Mouse (Mus musculus) right cerebral cortex, postnatal 14 days (tissue): ENCODE measurements around the gene Aqp3.

ENCODE experiments used
- DNase-seq: peaks from one replicate; pipeline ENCODE4 v3.0.0; 2022

Aqp3 gene

DNA sequence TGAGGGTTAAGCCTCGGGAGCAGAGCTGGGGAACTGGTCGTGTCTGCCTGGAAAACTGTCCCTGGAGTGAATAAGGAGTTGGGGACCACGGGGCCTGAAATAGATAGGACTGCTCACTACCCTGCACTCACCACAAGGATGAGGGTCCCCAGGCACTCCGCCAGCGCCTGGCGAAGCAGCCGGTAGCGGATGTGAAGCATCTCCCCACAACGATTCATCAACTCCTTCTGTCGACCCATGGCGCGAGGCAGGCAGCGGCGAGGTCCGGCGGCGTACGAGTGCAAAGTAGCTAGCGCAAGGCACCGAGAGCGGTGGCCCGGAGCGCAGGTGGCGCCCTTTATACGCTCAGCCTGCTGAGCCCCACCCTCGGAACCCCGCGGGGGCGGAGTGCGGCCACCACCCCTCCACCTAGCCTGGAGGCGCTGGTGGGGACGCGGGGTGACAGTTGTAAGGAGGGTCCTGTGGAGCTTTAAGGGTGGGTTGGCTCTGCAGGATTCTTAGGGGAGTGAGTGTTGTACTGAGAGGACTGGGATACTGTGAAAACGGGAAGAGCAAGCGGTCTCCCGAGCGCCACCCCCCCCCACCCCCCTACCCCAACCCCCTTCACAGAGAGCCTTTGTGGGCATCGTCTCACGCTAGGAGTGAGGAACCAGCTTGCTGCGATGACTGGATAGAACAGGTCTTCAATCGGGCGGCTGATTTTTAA lies at the start of gene Aqp3:
Gene Aqp3, minus strand, starts transcription at position 313 of the 706 bp plus-strand sequence.
- peak; percentile 25 for DNase-seq

DNA sequence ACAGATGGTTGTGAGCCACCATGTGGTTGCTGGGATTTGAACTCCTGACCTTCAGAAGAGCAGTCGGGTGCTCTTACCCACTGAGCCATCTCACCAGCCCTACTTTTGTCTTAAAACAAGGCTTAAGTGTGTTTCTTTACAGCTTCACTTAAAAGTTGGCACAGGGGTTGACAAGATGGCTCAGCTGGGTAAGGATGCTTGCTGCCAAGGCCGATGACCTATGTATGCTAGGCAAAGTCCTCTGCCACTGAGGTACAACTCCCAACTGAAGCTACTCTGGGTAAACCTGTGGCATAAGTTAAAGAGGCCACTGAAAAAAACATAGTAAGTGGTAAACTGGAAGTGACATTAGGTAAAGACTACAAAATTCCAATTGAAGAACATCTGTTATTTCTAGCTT lies 44.6 kb upstream of the Aqp3 start:
- no peak for DNase-seq

DNA sequence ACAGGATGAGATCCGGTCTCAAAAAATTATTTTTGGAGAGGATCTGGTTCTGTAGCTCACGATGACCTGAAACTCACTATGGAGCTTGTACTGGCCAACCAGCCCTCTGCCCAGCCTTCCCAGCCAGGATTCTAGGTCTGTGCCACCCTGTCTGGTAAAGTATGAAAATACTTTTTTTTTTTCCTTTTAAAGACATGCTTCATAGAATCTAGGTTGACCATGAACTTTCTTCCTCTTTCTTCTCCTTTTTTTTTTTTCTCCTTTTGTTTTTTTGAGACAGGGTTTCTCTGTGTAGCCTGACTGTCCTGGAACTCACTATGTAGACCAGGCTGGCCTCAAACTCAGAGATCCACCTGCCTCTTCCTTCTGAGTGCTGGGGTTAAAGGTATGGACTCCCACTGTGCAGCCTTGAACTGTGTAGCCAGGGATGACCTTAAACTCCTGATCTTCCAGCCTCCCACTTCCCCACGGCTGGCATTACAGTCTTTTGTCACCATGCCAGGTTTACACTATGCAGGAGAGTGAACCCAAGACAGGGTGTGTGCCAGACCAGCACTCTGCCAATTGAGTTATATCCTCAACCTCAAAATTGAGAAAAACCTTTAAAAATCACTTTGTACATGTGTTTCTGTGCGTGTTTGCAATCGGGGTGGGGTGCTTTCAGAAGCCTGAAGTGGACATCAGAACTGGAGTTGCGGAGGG lies 42.3 kb upstream of the Aqp3 start:
- DNase-seq = no peak

DNA sequence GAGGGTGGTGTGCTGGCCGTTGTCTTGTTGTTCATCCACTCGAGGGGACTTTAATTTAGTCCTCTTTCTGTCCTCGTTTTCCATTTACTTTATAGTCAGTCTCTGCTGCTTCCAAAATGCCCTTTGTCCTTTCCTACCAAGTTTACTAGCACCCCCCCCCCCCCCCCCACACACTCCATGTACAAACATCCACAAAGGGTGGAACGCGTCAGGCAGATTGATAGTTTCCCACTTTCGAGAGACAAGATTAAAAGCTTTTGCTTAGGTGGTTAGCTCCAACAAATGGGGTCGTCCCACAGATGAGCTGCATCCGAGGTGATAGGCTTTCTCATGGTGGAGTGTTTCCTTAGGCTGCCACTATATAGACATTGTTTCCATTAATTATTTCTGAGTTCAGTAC lies 38.8 kb upstream of the Aqp3 start:
- no peak for DNase-seq

DNA sequence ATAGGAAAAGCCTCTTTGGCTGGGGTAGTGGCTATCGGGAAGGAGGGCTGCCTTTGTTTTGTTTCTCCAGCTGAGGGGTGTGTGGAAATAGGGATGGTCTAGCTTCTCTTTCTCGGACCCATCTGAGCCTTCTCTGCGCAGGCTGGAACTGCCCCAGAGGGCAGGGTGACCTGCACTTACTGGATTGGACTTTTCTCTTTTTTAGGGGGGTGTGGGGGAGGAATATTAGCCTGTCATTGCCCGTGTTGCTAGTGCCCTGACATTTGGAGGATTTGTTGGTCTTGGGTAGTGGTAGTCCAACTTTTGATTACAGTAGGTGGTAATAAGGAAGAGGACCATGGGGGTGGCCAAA lies 38.4 kb upstream of the Aqp3 start:
- no peak for DNase-seq

DNA sequence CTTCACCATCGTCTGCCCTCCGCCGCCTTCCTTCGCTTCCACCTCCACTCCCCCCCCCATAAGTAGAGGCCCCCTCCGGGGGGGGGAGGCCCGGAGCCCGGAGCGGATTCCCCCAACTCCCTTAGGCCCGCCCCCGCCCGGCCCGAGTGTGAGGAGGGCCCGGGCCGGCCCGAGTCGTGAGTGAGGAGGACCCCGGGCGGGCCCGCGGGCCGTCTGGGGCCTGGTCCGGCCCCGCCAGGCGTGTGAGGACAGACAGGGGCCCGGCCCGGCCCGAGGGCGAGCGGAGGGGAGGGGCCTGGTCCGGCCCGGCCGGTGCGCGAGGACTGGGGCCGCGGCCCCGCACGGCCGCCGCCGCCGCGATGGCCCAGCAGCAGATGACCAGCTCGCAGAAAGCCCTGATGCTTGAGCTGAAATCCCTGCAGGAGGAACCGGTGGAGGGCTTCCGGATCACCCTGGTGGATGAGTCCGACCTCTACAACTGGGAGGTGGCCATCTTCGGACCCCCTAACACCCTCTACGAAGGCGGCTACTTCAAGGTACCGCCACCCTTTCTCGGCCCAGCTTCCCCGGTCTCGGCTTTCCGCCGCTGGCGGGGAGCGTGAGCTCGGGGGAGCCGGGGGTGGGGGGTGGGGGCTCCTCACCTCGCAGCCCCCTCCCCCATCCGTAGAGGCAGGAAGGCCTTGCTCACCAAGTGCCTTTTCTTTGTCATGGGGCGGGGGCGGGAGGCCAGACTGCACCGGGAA lies 37.9 kb upstream of the Aqp3 start, which contains the start of gene Ube2r2:
Gene Ube2r2, plus strand, starts transcription at position 33 of the 743 bp plus-strand sequence.
- peak; percentile 42 for DNase-seq

DNA sequence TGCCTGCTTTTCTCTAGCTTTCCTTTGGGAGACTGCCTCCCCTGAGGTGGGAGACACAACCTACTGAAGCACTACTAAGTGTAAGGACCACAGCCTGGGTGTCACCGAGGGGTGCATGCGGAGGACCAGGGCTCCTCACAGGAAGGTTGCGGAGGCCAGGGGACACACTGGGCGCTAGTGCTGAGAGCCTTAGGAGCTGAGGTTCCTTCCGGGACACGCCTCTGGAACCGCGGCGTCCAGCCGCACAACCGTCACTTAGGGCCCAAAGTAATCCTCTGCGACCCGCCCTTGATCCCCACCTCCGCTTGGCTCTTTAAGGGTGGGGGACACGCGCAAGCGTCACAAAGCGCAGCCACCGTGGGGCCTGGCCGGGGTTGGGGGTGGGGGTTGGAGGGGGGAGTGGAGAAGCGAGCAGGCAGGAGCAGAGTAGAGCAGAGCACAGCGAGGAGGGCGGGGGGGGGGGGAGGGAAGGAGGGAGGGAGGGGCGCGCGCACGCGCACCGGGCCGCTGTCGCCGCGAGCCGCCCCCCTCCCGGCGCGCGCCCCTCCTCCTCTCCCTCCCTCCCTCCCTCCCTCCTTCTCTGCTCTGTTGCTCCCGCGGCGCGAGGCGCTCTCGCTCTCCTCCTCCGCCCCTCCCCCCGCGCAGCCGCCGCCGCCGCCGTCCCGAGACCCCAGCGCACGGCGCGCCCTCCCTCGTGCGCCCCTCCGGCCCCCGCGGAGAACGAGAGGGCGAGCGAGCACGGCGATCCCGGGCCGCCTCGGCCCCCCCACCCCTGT lies 37.1 kb upstream of the Aqp3 start:
- DNase-seq = peak; percentile 86

DNA sequence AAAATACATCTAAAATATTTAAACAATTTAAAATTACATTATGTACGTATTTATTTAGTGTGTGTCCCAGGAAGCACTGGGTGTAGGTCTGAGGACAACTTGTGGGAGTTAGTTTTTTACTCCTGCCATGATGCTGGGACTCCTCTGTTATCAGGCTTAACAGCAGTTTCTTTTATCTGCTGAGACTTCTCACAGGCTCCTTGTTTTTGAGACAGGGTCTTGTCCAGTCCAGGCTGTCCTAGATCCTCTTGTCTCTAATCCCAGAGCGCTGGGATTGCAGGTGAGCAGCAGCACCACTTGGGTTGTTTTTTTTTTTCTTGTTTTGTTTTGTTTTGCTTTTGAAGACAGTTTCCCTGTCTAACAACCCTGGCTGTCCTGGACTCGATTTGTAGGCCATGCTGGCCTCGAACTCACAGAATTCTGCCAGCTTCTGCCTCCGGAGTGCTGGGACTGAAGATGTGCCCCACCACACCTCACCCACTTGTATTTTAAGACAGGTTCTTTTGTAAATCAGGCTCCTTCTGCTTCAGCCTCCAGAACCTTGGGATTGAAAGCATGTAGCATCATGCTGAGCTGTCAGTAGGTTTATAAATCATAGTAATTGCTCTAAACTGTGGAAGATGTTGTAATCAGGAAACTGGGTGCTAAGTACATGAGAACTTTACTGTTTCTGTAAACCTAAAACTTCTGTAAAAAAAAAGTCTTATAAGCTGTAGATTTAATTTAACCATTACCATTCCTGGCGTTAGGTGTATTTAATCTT lies 35.7 kb upstream of the Aqp3 start:
- DNase-seq = no peak

DNA sequence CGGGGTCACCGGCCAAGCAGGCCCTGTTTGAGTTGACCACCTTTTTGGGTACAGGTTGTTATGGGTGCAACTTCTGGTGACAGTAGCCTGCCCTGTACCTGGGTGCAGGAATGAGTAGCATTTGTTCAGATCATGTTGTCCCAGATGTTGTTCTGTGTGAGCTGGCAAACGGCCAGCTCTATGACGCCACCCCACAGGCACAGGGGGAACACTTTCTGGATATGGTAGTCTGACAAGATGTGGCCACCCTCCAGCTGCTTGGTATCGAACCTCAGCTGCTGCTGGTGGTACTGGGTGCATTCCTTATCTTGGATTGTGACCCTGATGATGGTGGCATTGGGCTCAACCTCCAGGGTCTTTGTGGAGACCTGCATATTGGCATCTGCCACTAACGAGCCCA lies 34.5 kb upstream of the Aqp3 start:
- no peak for DNase-seq

DNA sequence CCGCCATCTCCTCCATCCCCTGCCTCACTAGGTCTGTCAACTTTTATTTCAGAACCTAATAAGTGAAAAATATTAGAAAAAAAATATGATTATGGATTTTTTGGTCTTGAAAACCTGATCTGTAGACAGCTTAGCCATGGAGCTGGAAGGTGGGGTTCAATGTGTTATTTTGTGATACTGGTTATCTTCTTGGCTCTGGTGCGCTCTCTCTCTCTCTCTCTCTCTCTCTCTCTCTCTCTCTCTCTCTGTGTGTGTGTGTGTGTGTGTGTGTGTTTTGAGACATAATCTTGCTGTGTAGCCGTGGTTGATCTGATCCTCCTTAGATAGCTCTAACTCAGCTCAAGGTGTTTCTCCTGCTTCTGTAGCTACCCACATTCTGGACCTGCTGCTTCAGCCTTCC lies 31.9 kb upstream of the Aqp3 start:
- DNase-seq = no peak

DNA sequence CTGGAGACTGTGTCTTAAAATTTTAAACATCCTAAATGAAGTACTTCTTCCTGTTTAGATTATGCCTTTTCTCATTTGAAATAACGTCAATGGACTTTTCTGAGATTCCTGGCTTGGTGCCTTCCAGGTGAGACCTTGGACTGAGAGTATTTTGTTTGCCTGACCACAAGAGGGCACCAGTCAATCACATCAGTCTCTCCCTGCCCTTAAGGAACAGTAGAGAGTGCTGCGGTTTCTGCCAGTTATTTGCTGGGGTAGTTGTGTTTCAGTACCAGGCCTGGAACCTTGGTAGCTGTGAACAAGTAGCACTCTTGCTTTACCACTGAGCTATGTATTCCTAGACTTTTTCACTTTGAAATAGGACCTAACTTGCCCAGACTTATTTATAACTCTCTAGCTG lies 31.4 kb upstream of the Aqp3 start:
- DNase-seq = no peak

DNA sequence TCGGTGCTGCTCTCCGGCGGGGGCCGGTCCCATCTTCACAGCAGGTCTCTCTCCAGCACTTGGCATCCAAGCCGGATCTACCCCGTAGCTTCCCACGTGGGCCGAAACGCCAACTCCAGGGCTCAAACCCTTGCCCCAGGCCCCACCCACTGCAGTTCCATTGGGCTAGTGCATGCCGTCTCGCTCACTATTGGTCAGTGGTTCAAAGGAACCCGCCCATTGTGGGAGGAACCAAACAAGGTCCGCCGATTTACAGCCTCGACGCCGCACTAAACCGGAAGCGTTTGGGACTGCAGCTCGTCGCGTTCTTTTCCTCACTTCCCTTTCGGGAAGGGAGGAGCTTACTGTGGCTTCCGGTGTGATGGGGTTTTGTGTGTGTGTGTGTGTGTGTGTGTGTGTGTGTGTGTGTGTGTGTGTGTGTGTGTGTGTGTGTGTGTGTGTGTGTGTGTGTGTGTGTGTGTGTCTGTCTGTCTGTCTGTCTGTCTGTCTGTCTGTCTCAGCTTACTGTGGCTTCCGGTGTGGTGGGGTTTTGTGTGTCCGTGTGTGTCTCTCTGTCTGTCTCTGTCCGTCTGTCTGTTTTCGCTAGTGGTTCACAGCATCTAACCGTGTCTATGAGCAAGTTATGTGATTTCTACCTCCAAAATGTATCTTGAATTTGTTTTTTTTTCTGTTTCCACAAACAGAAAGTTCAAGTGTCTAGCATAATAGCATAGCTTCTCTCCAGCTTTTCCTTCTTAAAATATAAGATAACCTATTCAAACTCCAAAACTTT lies 26.4 kb upstream of the Aqp3 start, which contains the start of gene Nol6:
Gene Nol6, minus strand, starts transcription at position 276 of the 772 bp plus-strand sequence.
- peak; percentile 97 for DNase-seq

DNA sequence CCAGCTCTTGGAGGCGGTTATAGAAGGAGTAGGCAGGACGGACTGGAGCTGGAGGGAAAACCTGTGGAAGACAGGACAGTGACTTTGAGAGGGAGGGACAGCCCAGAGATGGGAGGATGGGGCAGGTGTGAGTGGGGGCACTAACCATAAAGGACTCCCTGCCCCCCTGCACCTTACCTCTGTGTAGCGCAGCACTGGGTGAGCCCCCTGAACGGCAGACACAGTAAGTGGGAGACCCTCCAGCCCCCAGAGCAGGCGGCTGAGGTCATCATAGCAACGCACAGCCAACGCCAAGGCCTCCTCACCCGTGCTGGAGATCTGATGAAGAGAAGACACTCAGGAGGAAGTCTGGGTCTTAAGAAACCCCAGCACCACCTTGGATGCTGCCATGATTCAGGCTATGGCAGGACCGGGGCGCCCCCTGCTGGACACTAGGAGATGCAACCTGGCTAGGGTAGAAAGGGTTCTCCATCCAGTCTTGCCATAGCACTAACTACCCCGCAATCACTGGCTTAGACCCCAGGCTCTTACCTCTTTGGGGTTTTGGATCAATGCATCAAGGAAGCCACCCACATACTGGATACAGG lies 20.8 kb upstream of the Aqp3 start:
- DNase-seq = peak; percentile 76

DNA sequence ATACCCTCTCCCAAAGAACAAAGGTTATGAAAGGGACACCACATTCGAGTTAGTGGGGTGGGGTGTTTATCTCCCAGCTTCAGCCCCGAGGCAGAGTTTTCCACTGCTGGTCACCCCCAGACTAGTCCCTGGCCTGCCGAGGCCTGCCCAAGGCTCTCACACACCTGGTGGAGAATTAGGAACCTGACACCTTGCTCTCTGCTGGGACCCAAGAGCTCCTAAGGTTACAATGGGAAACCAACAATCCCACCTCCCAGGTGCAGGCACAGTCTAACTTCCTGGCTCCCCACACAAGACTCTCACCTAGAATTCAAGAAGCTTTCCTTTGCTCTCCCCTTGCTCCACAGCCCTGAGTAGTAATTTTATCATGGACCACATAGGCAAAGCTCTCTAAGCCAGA lies 18.8 kb upstream of the Aqp3 start:
- no peak for DNase-seq

DNA sequence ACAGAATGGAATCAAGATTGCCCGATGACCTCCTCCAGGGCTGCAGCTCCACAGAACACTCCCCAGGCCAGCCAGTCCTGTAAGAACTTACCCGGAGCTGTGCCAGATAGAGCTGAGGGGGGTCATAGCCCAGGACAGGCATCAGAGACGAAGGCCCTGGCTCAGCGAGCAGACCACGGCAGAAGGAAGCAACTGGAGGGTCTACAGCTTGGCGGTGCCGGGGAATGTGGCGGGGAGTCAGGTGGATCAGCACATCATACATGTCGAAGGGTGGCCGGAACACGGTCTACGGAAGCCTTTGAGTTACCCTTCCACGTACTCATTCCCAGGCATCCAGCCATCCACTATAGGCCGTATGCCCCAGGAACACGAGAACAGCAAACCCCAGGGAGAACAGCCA lies 17.8 kb upstream of the Aqp3 start:
- DNase-seq = no peak

DNA sequence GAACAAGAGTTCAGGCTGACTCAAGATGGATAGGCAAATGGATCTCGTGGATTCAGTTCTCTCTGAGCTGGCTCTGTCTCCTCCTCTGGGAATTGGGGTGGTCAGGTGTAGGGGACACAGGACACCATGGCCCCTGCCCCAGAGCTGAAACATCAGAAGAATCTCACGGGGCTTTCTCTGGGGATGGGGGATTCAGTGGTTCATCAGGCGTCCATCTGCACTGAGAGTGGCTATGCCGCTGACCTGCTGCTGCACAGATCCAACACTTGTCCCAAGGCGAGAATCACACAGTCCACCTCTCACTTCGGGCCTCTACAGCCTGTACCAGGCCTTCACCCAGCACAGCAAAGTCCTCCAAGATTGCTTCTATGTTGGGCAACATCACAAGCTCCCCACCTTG lies 17.1 kb upstream of the Aqp3 start:
- DNase-seq = no peak

DNA sequence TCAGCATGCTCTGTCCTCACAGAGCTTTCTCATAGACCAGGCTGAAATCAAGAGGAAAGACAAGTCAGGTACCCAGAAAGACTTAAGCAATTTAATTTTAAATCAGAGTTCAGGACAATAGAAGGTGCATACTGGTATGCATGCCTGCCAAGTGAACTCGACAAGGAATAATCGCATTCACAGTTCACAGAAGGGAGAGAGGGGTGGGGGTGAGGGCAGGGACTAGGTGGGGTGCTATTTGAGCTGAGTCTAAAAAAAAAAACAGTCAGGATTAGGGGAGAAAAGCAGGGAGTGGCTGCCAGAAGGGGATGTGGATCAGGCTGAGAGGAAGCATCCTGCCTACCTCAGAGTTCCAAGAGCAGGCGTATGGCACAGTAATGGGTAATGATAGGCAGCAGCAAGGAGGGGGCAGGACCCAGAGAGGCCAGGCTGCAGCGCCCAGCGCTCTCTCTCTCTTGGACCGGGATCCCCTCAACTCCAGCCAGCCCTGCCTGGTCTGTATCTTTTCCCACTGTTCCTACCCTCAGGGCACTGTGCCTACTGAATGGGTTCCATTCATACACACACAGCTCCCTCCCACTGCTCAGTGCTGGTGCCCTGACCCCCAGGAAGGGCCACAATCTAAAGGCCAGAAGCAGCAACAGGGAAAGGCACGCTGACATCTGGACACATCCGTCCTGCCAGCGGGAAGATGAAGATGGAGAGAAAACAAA lies 16.5 kb upstream of the Aqp3 start:
- DNase-seq = no peak

DNA sequence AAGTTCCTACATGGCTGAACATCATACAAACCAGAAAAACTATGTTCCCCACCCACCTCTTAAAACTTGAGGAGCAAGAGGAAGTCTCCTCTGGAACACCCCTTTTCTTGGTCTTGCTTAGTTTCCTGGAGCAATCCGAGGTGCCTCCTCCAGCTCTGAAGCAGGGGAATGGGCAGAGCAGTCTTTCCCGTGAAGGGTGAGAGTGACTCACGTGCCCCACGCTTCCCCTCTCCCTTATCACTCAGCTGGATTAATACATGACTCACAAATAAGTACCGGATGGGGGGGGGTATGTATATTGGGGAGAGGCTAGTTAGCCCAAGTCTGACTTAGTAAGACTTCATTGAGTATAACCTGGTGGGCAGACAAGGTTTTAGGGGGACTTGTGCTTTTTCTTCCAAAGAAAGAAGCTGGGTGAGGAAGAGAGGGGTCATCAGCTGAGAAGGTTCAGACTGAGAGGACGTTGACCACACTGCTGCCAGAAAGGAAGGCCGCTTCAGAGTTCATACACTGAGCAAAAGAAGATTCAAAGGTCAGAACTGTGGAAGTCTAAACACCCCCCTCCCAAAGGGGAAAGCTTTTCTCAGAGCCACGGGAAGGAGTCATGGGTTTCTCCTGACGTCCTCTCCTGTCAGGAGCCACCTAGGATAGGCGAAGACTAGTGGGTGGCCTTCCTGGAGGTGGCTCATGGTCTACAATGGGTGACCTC lies 10.9 kb upstream of the Aqp3 start:
- no peak for DNase-seq

DNA sequence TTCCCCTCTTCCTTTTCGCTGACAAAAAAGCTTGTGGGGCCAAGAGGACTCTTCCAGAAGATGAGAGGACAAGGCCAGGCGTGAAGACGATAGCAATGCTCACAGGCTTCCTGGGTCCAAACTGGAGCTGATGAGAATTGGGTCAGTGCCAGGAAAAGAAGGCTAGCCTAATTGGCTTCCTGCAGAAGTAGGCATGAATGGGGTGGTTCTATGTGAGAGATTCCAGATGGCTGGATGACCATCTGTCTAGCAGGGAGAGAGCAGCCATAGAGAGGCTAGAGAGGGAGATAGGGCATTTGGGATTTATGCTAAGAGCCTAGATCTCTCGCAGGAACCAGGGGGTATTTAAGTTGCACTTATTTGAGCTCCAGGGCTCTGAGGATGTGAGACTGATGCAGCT lies 9.5 kb upstream of the Aqp3 start:
- DNase-seq = no peak

DNA sequence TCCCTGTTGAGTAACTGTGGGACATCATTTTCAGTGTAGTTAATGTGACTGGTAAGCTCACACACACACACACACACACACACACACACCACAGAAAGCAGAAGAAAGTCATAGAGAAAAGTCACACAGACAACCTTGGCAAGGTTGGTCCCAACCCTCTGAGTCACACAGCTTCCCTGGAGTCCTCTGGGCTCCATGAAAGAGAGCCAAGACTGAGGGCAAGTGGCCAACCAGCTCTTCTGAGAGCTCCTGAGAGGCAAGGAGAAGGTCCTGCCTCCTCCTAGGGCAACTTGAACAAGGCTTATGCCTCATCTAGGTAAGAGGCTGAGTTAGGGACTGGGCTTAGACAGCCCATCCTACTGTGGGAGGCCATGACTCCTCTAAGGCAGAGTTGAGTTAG lies 4.9 kb upstream of the Aqp3 start:
- DNase-seq = no peak
